Mouse (Mus musculus) limb, embryonic 13.5 days (tissue): ENCODE data around the gene Cdk10. TPM values are rescaled to one million over a fixed set of nuclear protein-coding genes. Genes with fewer than 3 reads are reported as not detected.
"Not testable (repeated sequence)": the region's sequence is repeated elsewhere in the genome, so short reads cannot be mapped to it uniquely, and the experiment has no call there.

Source experiments
- ATAC-seq: fragments of 200-750 bp; cut with Nextera tagmentation; 2 replicates; pipeline ENCODE4 v1.8.0; 2017; ENCODE audit warnings: low read depth, moderate number of reproducible peaks, moderate TSS enrichment; ENCODE audit not compliant: low FRiP score
- H3K27ac ChIP-seq: fragments of 300-500 bp; sonication (generic); 2 replicates; pipeline ENCODE4 v1.5.1; 2015; ENCODE audit warnings: inconsistent platforms, mild to moderate bottlenecking, moderate library complexity
- H3K27me3 ChIP-seq: fragments of 300-500 bp; sonication (generic); 2 replicates; pipeline ENCODE4 v1.6.1; 2015; ENCODE audit warnings: mild to moderate bottlenecking, inconsistent platforms
- H3K36me3 ChIP-seq: fragments of 300-500 bp; sonication (generic); 2 replicates; pipeline ENCODE4 v1.6.1; 2015; ENCODE audit warnings: inconsistent platforms, mild to moderate bottlenecking, moderate library complexity
- H3K4me1 ChIP-seq: fragments of 300-500 bp; sonication (generic); 2 replicates; pipeline ENCODE4 v1.6.1; 2015; ENCODE audit warnings: inconsistent platforms
- H3K4me2 ChIP-seq: fragments of 300-500 bp; sonication (generic); replicated peaks from 2 replicates; pipeline ENCODE4 v1.6.1; 2015; ENCODE audit warnings: inconsistent platforms, mild to moderate bottlenecking, moderate library complexity
- H3K4me3 ChIP-seq: fragments of 300-500 bp; sonication (generic); 2 replicates; pipeline ENCODE4 v1.5.1; 2015; ENCODE audit warnings: moderate library complexity, mild to moderate bottlenecking, inconsistent platforms
- H3K9ac ChIP-seq: fragments of 300-500 bp; sonication (generic); 2 replicates; pipeline ENCODE4 v1.6.1; 2015; ENCODE audit warnings: mild to moderate bottlenecking, inconsistent platforms
- H3K9me3 ChIP-seq: fragments of 300-500 bp; sonication (generic); 2 replicates; pipeline ENCODE4 v1.6.1; 2016; ENCODE audit warnings: inconsistent platforms
- WGBS: fragments of 180-500 bp; shearing (Covaris S2); methylation state at CpG from one replicate; pipeline ENCODE4 v1.1.7; 2015; 5-methylcytosine and 5-hydroxymethylcytosine counted together
- polyA plus RNA-seq: library from polyadenylated mRNA; unstranded; fragments of >200 nt; fragmentation: Nextera tagmentation; extraction: Ambion mirVana; gene quantifications from 2 replicates; pipeline ENCODE4 v1.2.1, GENCODE M21; 2015

The Cdk10 gene
- polyA plus RNA-seq, 1 experiment from 2014 or later = 37.9 TPM

GRCm38 (mm10) chr8:123254099-123254885 lies 29.6 kb downstream of the Cdk10 start, which contains the start of the genes Zfp276 and Vps9d1:
Gene Zfp276, plus strand, starts transcription at chr8:123254195.
Gene Vps9d1, minus strand, starts transcription at chr8:123254348.
- Histone ChIP-seq H3K4me3 (peak within 1 kb of the TSS; percentile 97), H3K36me3 (peaks cover 65% of the 10 kb centered on the region), H3K27ac (peak within 1 kb of the TSS; percentile 77), H3K4me1 (peaks cover 25% of the 10 kb centered on the region), H3K9me3 (no peaks in the 10 kb centered on the region), H3K9ac (peak within 1 kb of the TSS; percentile 95), H3K27me3 (no peaks in the 10 kb centered on the region), H3K4me2 (peak within 1 kb of the TSS; percentile 76)
- peak; percentile 93 for ATAC-seq
- under 1% methylated on average over 79 of the region's 99 CpGs for WGBS

GRCm38 (mm10) chr8:123255170-123255569 lies 30.5 kb downstream of the Cdk10 start:
- Histone ChIP-seq H3K4me1 (peaks cover 25% of the 10 kb centered on the region), H3K9me3 (no peaks in the 10 kb centered on the region), H3K36me3 (peaks cover 66% of the 10 kb centered on the region), H3K4me3 (peak overlapping the region; percentile 97), H3K9ac (peak overlapping the region; percentile 95), H3K27me3 (no peaks in the 10 kb centered on the region), H3K4me2 (peak overlapping the region; percentile 76), H3K27ac (no peak overlapping the region)
- 61% methylated on average over 6 of the region's 6 CpGs for WGBS
- no peak for ATAC-seq

GRCm38 (mm10) chr8:123257114-123257513 lies 32.5 kb downstream of the Cdk10 start:
- no peak for ATAC-seq
- 90% methylated on average over 3 of the region's 3 CpGs for WGBS
- Histone ChIP-seq H3K9me3 (no peaks in the 10 kb centered on the region), H3K9ac (no peak overlapping the region), H3K4me3 (no peak overlapping the region), H3K27ac (no peak overlapping the region), H3K4me2 (no peak overlapping the region), H3K36me3 (peaks cover 63% of the 10 kb centered on the region), H3K4me1 (peaks cover 25% of the 10 kb centered on the region), H3K27me3 (no peaks in the 10 kb centered on the region)

- ATAC-seq, H3K4me3 ChIP-seq, H3K9me3 ChIP-seq, H3K4me2 ChIP-seq, H3K27ac ChIP-seq, H3K9ac ChIP-seq, H3K27me3 ChIP-seq: not testable (repeated sequence)
- Histone ChIP-seq H3K4me1 (peaks cover 23% of the 10 kb centered on the region), H3K36me3 (peaks cover 64% of the 10 kb centered on the region)
- WGBS = 91% methylated on average over 8 of the region's 8 CpGs
Measured at GRCm38 (mm10) chr8:123257593-123257992, 33.0 kb downstream of the Cdk10 start.

GRCm38 (mm10) chr8:123267926-123268656 lies 43.4 kb downstream of the Cdk10 start:
- no peak overlapping the region for H3K27ac ChIP-seq
- no peaks in the 10 kb centered on the region for H3K9me3 ChIP-seq
- ATAC-seq = no peak; the same call in 1 of the 2 replicates
- H3K9ac ChIP-seq = no peak overlapping the region
- no peaks in the 10 kb centered on the region for H3K4me1 ChIP-seq
- no peaks in the 10 kb centered on the region for H3K27me3 ChIP-seq
- H3K4me3 ChIP-seq = no peak overlapping the region
- peaks cover 88% of the 10 kb centered on the region for H3K36me3 ChIP-seq
- 75% methylated on average over 14 of the region's 14 CpGs for WGBS
- no peak overlapping the region for H3K4me2 ChIP-seq

GRCm38 (mm10) chr8:123271147-123271546 lies 46.5 kb downstream of the Cdk10 start:
- H3K36me3 ChIP-seq = peaks cover 71% of the 10 kb centered on the region

GRCm38 (mm10) chr8:123271901-123272300 lies 47.3 kb downstream of the Cdk10 start:
- peaks cover 64% of the 10 kb centered on the region for H3K36me3 ChIP-seq
- no peaks in the 10 kb centered on the region for H3K9me3 ChIP-seq
- H3K27me3 ChIP-seq = no peaks in the 10 kb centered on the region
- WGBS = 71% methylated on average over 4 of the region's 4 CpGs
- H3K4me1 ChIP-seq = no peaks in the 10 kb centered on the region
- H3K9ac ChIP-seq = no peak overlapping the region; the same call in 1 of the 2 replicates
- peak; percentile 32; the same call in 1 of the 2 replicates for ATAC-seq
- no peak overlapping the region for H3K4me3 ChIP-seq
- no peak overlapping the region for H3K4me2 ChIP-seq
- H3K27ac ChIP-seq = no peak overlapping the region

More at GRCm38 (mm10) chr8:123271147-123271546, 46.5 kb downstream of the Cdk10 start:
- H3K9me3 ChIP-seq = no peaks in the 10 kb centered on the region
- no peaks in the 10 kb centered on the region for H3K4me1 ChIP-seq
- H3K4me2 ChIP-seq = no peak overlapping the region
- no peaks in the 10 kb centered on the region for H3K27me3 ChIP-seq
- ATAC-seq = no peak
- 94% methylated on average over 10 of the region's 10 CpGs for WGBS
- H3K27ac ChIP-seq = no peak overlapping the region
- no peak overlapping the region for H3K9ac ChIP-seq
- no peak overlapping the region for H3K4me3 ChIP-seq

- 81% methylated on average over 5 of the region's 5 CpGs for WGBS
- no peak overlapping the region for H3K27ac ChIP-seq
- H3K9me3 ChIP-seq = no peaks in the 10 kb centered on the region
- no peak for ATAC-seq
- H3K4me3 ChIP-seq = no peak overlapping the region
- H3K9ac ChIP-seq = no peak overlapping the region
- H3K27me3 ChIP-seq = no peaks in the 10 kb centered on the region
- H3K4me1 ChIP-seq = no peaks in the 10 kb centered on the region
- peaks cover 48% of the 10 kb centered on the region for H3K36me3 ChIP-seq
- no peak overlapping the region for H3K4me2 ChIP-seq
Measured at GRCm38 (mm10) chr8:123274447-123274846, 49.8 kb downstream of the Cdk10 start.

GRCm38 (mm10) chr8:123275096-123275495 lies 50.5 kb downstream of the Cdk10 start:
- 92% methylated on average over 12 of the region's 12 CpGs for WGBS
- Histone ChIP-seq H3K27me3 (no peaks in the 10 kb centered on the region), H3K9me3 (no peaks in the 10 kb centered on the region), H3K27ac (no peak overlapping the region), H3K4me1 (no peaks in the 10 kb centered on the region), H3K4me3 (no peak overlapping the region), H3K9ac (no peak overlapping the region), H3K4me2 (no peak overlapping the region), H3K36me3 (peaks cover 46% of the 10 kb centered on the region)
- ATAC-seq = no peak

- Histone ChIP-seq H3K4me3 (no peak overlapping the region), H3K36me3 (peaks cover 42% of the 10 kb centered on the region), H3K9me3 (no peaks in the 10 kb centered on the region), H3K4me1 (no peaks in the 10 kb centered on the region), H3K9ac (0 out of 2 replicates have a peak overlapping the region, but pooled peaks have one; percentile 4), H3K4me2 (no peak overlapping the region), H3K27me3 (no peaks in the 10 kb centered on the region), H3K27ac (no peak overlapping the region)
- 78% methylated on average over 7 of the region's 7 CpGs for WGBS
- no peak for ATAC-seq
Measured at GRCm38 (mm10) chr8:123278445-123278844, 53.8 kb downstream of the Cdk10 start.

GRCm38 (mm10) chr8:123279828-123280227 lies 55.2 kb downstream of the Cdk10 start:
- WGBS = 91% methylated on average over 4 of the region's 4 CpGs
- ATAC-seq = no peak
- H3K27ac ChIP-seq = no peak overlapping the region
- no peaks in the 10 kb centered on the region for H3K4me1 ChIP-seq
- H3K36me3 ChIP-seq = peaks cover 32% of the 10 kb centered on the region
- H3K9me3 ChIP-seq = no peaks in the 10 kb centered on the region
- no peak overlapping the region for H3K4me3 ChIP-seq
- H3K4me2 ChIP-seq = no peak overlapping the region
- no peaks in the 10 kb centered on the region for H3K27me3 ChIP-seq
- H3K9ac ChIP-seq = no peak overlapping the region
